Mouse (Mus musculus) limb, embryonic 11.5 days (tissue): ENCODE data around the gene Fbf1. TPM values are rescaled to one million over a fixed set of nuclear protein-coding genes. Genes with fewer than 3 reads are reported as not detected.

Experiments used
- ATAC-seq: fragments of 200-750 bp; cut with Nextera tagmentation; 2 replicates; pipeline ENCODE4 v1.8.0; 2017; ENCODE audit warnings: low read depth; ENCODE audit not compliant: insufficient number of reproducible peaks, low FRiP score, low TSS enrichment
- DNase-seq: peaks from one replicate; pipeline ENCODE4 v3.0.0-alpha.2; 2015; ENCODE audit warnings: low spot score
- H3K27ac ChIP-seq: fragments of 300-500 bp; sonication (generic); replicated peaks from 2 replicates; pipeline ENCODE4 v1.5.1; 2014; ENCODE audit warnings: low read depth, mild to moderate bottlenecking, low read length
- H3K27me3 ChIP-seq: fragments of 300-500 bp; sonication (generic); 2 replicates; pipeline ENCODE4 v1.6.1; 2014; ENCODE audit warnings: mild to moderate bottlenecking, low read length, mixed read lengths; ENCODE audit not compliant: control insufficient read depth, insufficient read depth
- H3K36me3 ChIP-seq: fragments of 300-500 bp; sonication (generic); 2 replicates; pipeline ENCODE4 v1.6.1; 2014; ENCODE audit warnings: mild to moderate bottlenecking, low read length, moderate library complexity, mixed read lengths; ENCODE audit not compliant: control insufficient read depth, insufficient read depth
- H3K4me1 ChIP-seq: fragments of 300-500 bp; sonication (generic); 2 replicates; pipeline ENCODE4 v1.6.1; 2014; ENCODE audit warnings: low read length, mixed read lengths; ENCODE audit not compliant: control insufficient read depth, insufficient read depth
- H3K4me2 ChIP-seq: fragments of 300-500 bp; sonication (generic); 2 replicates; pipeline ENCODE4 v1.6.1; 2014; ENCODE audit warnings: low read depth, mild to moderate bottlenecking, moderate library complexity; ENCODE audit not compliant: severe bottlenecking
- H3K4me3 ChIP-seq: fragments of 300-500 bp; sonication (generic); 2 replicates; pipeline ENCODE4 v1.5.1; 2014; ENCODE audit warnings: low read depth, low read length
- H3K9ac ChIP-seq: fragments of 300-500 bp; sonication (generic); 2 replicates; pipeline ENCODE4 v1.6.1; 2014; ENCODE audit warnings: mild to moderate bottlenecking, low read length
- H3K9me3 ChIP-seq: fragments of 300-500 bp; sonication (generic); 2 replicates; pipeline ENCODE4 v1.6.1; 2016; ENCODE audit warnings: low read length; ENCODE audit not compliant: control insufficient read depth
- WGBS: fragments of 180-500 bp; shearing (Covaris S2); extraction: QIAGEN DNeasy Blood & Tissue Kit; methylation state at CpG from one replicate; pipeline ENCODE4 v1.1.7; 2014; 5-methylcytosine and 5-hydroxymethylcytosine counted together
- polyA plus RNA-seq: library from polyadenylated mRNA; unstranded; fragments of >200 nt; fragmentation: Nextera tagmentation; extraction: Ambion mirVana; gene quantifications from 2 replicates; pipeline ENCODE4 v1.2.1, GENCODE M21; 2014

The Fbf1 gene
- polyA plus RNA-seq, 1 experiment from 2014 or later = 28.2 TPM

DNA sequence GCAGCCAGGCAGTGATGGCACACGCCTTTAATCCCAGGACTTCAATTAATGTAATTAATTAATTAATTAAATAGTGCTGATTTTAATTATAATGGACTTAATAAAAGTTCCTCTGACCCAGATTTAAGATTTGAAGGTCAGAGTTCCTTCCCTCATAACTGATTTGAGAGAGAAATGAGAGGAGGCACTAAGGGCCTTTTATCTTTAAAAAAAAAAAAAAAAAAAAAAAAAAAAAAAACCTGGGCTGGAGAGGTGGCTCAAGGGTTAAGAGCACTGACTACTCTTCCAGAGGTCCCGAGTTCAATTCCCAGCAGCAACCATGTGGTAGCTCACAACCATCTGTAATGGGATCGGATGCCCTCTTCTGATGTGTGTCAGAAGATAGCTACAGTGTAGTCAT is 40.7 kb upstream of the Fbf1 start:
- Histone ChIP-seq H3K4me2 (no peak overlapping the region), H3K9me3 (no peaks in the 10 kb centered on the region), H3K4me3 (no peak overlapping the region), H3K27ac (no peak overlapping the region), H3K27me3 (no peaks in the 10 kb centered on the region), H3K36me3 (peaks cover 3% of the 10 kb centered on the region; the same call in 1 of the 2 replicates), H3K4me1 (no peaks in the 10 kb centered on the region), H3K9ac (no peak overlapping the region)
- ATAC-seq = no peak
- DNase-seq = no peak
- 86% methylated on average over 3 of the region's 3 CpGs for WGBS

DNA sequence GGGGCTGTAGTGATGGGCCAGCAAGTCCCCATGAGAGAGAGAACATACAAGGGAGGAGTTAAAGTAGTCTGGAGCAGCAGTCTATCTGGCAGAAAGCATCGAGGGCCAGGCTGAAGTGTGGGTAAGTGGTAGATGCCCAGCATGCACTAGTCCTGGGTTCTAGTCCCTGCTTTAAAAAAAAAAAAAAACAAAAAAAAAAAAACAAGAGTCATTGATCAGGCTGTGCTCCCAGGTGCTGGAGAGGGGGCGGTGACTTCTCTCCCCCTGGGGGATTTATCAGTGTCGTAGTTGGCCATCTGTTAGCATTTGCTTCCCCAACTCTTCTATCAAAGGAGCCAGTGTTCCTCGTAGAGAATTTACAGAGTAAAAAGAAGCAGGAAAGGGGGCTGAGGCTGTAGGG is 38.7 kb upstream of the Fbf1 start:
- WGBS = 60% methylated on average over 4 of the region's 4 CpGs
- H3K9me3 ChIP-seq = no peaks in the 10 kb centered on the region
- H3K4me1 ChIP-seq = no peaks in the 10 kb centered on the region
- no peak for DNase-seq
- no peak overlapping the region for H3K27ac ChIP-seq
- H3K27me3 ChIP-seq = no peaks in the 10 kb centered on the region
- peaks cover 5% of the 10 kb centered on the region; the same call in 1 of the 2 replicates for H3K36me3 ChIP-seq
- no peak overlapping the region for H3K4me3 ChIP-seq
- H3K9ac ChIP-seq = no peak overlapping the region
- no peak for ATAC-seq
- H3K4me2 ChIP-seq = no peak overlapping the region

DNA sequence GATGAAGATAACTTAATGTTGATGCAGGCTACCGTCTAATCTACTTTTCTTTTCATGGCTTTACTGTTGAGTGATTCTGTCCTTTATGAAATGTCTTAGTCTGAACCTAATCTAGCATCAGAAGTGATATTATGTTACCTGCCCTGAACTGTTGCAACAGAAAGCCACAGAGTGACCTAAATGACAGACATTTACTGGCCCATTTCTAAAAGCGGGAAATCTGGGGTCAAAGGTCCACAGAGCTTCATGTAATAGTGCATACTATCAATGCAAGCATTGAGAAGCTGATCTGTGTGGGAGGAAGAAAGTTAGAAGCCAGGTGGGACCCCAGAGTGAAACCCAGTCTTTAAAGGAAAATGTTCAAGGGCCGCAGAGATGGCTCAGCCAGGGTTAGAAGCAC is 35.2 kb upstream of the Fbf1 start:
- ATAC-seq (no peak), DNase-seq (no peak)
- no peak overlapping the region for H3K9ac ChIP-seq
- peaks cover 5% of the 10 kb centered on the region; the same call in 1 of the 2 replicates for H3K36me3 ChIP-seq
- H3K4me2 ChIP-seq = no peak overlapping the region
- no peaks in the 10 kb centered on the region for H3K9me3 ChIP-seq
- no peak overlapping the region for H3K27ac ChIP-seq
- H3K27me3 ChIP-seq = no peaks in the 10 kb centered on the region
- WGBS = 92% methylated on average over 3 of the region's 3 CpGs
- 0 out of 2 replicates have a peak, but pooled peaks cover 3% of the 10 kb centered on the region for H3K4me1 ChIP-seq
- no peak overlapping the region for H3K4me3 ChIP-seq

DNA sequence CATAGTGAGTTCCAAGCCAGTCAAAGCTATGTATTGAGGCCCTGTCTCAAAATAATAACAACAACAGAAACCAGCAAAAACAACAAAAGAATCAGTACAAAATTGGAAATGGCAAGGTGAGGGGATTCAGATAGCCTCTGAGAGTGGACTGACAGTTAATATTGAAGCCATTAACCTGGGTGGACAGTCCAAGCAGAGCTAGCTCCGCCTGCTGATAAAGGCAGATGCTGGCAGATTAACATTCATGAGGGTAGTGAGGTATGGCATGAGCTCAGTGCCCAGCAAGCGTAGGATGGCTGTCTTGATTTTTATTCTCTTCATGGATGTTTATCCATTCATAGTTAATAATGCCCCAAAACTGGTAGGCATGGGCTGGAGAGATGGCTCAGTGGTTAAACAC is 33.2 kb upstream of the Fbf1 start:
- no peak overlapping the region for H3K4me3 ChIP-seq
- no peak overlapping the region for H3K9ac ChIP-seq
- H3K36me3 ChIP-seq = peaks cover 4% of the 10 kb centered on the region; the same call in 1 of the 2 replicates
- no peaks in the 10 kb centered on the region for H3K27me3 ChIP-seq
- no peak overlapping the region for H3K4me2 ChIP-seq
- 95% methylated on average over 2 of the region's 2 CpGs for WGBS
- no peak overlapping the region for H3K27ac ChIP-seq
- ATAC-seq (no peak), DNase-seq (no peak)
- H3K9me3 ChIP-seq = no peaks in the 10 kb centered on the region
- 0 out of 2 replicates have a peak, but pooled peaks cover 3% of the 10 kb centered on the region for H3K4me1 ChIP-seq

DNA sequence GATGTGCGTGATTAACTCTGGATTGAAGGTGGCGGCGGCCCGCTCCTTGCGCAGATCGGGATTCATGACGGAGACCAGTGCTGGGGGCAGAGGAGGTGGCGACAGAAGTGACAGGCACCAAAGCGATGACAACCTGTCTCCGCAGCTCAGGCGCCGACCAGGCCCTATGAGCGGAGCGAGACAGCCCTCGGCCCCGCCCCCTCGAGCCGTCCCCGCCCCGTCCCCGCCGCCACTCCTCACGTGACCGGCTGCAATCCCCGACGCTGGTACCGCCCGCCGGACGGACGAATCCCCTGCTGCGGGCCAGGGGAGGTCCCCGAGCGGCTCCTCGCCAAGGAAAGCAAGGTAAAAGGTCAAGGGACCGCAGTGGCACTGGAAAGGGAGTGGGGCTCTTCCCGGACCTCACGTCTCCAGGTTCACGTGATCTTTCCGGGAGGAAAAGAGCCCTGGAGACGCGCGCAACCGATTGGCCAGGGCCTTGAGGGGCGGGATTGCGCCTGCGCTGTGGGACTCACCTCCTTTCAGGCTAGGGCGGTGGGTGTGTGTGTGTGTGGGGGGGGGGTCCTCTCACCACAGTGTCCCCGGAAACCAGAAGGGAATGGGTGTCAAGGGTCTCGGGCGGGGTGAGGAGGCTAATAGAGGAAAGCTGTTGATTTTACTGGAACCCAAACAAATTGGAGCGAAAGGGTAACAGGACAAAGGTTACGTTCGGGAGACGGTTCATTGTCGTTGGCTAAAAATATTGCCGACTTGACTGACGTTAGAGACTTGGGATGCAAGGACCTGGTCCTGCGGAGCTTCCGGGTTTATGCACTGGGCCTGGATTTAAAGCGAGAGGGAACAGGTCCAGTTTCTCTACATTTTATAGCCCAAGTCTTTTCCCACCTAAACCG is 30.9 kb upstream of the Fbf1 start, which contains the start of the genes Ten1 and Acox1:
Gene Ten1 (plus strand): TSS at position 217 of the 893 bp plus-strand sequence.
Gene Acox1 (minus strand): TSS at position 407 of the 893 bp plus-strand sequence.
- peak within 1 kb of the TSS; percentile 89 for H3K27ac ChIP-seq
- ATAC-seq (peak; percentile 96), DNase-seq (peak; percentile 96)
- under 1% methylated on average over 62 of the region's 62 CpGs for WGBS
- H3K9ac ChIP-seq = peak within 1 kb of the TSS; percentile 89
- 0 out of 2 replicates have a peak, but pooled peaks cover 3% of the 10 kb centered on the region for H3K4me1 ChIP-seq
- H3K4me2 ChIP-seq = peak within 1 kb of the TSS; percentile 82
- H3K9me3 ChIP-seq = no peaks in the 10 kb centered on the region
- no peaks in the 10 kb centered on the region for H3K27me3 ChIP-seq
- peak within 1 kb of the TSS; percentile 82 for H3K4me3 ChIP-seq
- peaks cover 4% of the 10 kb centered on the region; the same call in 1 of the 2 replicates for H3K36me3 ChIP-seq

DNA sequence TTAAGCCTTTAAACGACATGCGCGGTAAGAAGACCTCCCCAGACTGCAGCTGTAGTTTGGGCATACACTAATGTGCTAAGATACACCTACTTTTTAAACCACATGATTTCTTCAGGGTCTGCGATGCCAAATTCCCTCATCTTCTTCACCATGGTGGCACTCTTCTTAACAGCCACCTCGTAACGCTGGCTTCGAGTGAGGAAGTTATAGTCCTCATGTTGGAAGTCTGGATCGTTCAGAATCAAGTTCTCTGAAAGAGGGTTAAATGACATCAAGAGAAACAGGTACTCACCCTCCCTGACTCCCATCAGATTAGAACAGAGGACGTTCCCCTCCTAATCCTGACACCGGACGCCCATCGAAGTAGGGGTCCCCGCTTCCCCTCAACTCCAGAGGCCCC is 30.2 kb upstream of the Fbf1 start:
- DNase-seq (no peak), ATAC-seq (no peak)
- Histone ChIP-seq H3K4me3 (peak overlapping the region; percentile 82), H3K27me3 (no peaks in the 10 kb centered on the region), H3K27ac (peak overlapping the region; percentile 12; the same call in 1 of the 2 replicates), H3K4me1 (0 out of 2 replicates have a peak, but pooled peaks cover 3% of the 10 kb centered on the region), H3K9me3 (no peaks in the 10 kb centered on the region), H3K9ac (peak overlapping the region; percentile 89), H3K4me2 (peak overlapping the region; percentile 82), H3K36me3 (peaks cover 4% of the 10 kb centered on the region; the same call in 1 of the 2 replicates)
- WGBS = 24% methylated on average over 13 of the region's 13 CpGs

DNA sequence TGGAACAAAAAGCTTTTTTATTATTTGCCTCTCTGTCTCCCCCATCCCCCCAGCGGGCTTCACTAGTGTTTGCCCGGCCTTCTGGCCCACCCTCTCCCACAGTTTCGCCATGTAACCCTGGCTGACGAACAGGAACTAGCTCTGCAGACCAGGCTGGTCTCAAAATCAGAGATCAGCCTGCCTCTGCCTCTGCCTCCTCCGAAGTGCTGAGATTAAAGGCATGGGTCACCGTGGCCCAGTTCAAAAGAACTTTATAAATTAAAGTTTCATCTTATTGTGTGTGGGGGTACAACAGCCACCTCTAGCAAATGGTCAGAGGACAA is 29.6 kb upstream of the Fbf1 start:
- Histone ChIP-seq H3K27me3 (no peaks in the 10 kb centered on the region), H3K9ac (no peak overlapping the region), H3K27ac (no peak overlapping the region), H3K36me3 (peaks cover 4% of the 10 kb centered on the region; the same call in 1 of the 2 replicates), H3K4me3 (0 out of 2 replicates have a peak overlapping the region, but pooled peaks have one; percentile 6), H3K4me2 (peak overlapping the region; percentile 15; the same call in 1 of the 2 replicates), H3K9me3 (no peaks in the 10 kb centered on the region), H3K4me1 (0 out of 2 replicates have a peak, but pooled peaks cover 3% of the 10 kb centered on the region)
- 89% methylated on average over 6 of the region's 6 CpGs for WGBS
- no peak for ATAC-seq
- no peak for DNase-seq

DNA sequence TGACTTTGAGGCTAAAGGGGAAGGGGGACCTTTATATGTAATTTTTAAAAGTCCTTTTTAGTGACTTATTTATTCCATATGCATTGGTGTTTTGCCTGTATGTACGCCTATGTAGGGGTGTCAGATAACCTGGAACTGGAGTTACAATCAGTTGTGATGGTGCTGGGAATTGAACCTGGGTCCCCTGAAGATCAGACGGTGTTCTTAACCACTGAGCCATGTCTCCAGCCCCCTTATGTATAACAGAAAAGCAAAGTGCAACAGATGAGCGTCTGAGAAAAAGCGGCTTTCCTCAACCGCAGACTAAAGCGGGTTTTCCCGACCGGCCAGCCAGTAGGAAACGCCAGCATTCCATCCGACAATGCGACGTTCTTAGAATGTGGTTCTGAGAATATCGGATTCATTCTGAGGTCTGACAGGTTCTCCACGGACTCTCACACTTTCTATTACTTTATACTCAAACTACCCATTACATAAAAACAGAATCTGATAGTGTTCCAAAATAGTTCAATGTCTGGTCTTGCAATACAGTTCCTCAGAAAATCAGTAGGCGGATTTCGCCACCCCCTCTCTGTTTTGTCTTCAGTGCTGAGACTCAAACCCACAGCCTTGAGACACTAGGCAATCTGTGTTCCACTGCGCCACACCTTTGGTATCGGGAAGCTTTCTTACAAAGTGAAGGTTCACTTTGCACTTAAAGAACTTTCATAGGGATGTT is 29.1 kb upstream of the Fbf1 start:
- Histone ChIP-seq H3K9ac (no peak overlapping the region), H3K4me3 (0 out of 2 replicates have a peak overlapping the region, but pooled peaks have one; percentile 6), H3K4me2 (peak overlapping the region; percentile 15; the same call in 1 of the 2 replicates), H3K27me3 (no peaks in the 10 kb centered on the region), H3K27ac (no peak overlapping the region), H3K4me1 (0 out of 2 replicates have a peak, but pooled peaks cover 3% of the 10 kb centered on the region), H3K36me3 (peaks cover 2% of the 10 kb centered on the region; the same call in 1 of the 2 replicates), H3K9me3 (no peaks in the 10 kb centered on the region)
- DNase-seq = no peak
- WGBS = 94% methylated on average over 18 of the region's 18 CpGs
- no peak for ATAC-seq
